Mouse (Mus musculus): ENCODE results near the gene Disp2.

The Disp2 gene

GRCm38 (mm10) chr2:118779504-118780480 lies at the start of gene Disp2:
Gene Disp2, plus strand, starts transcription at chr2:118779719.
- peak; percentile 95 for DNase-seq (ENCODE audit: low read depth, low spot score)

GRCm38 (mm10) chr2:118729816-118730621 lies 49.5 kb upstream of the Disp2 start:
- no peak for DNase-seq (ENCODE audit: low read depth, low spot score)

- no peak for DNase-seq (ENCODE audit: low read depth, low spot score)
Measured at GRCm38 (mm10) chr2:118730622-118730915, 49.0 kb upstream of the Disp2 start.

- DNase-seq (ENCODE audit: low read depth, low spot score), result no peak
Measured at GRCm38 (mm10) chr2:118731981-118732380, 47.5 kb upstream of the Disp2 start.

- no peak for DNase-seq (ENCODE audit: low read depth, low spot score)
Measured at GRCm38 (mm10) chr2:118733341-118733740, 46.2 kb upstream of the Disp2 start.

GRCm38 (mm10) chr2:118740341-118740740 lies 39.2 kb upstream of the Disp2 start:
- no peak for DNase-seq (ENCODE audit: low read depth, low spot score)

- DNase-seq (ENCODE audit: low read depth, low spot score), result no peak
Measured at GRCm38 (mm10) chr2:118741183-118741582, 38.3 kb upstream of the Disp2 start.

- peak; percentile 67 for DNase-seq (ENCODE audit: low read depth, low spot score)
Measured at GRCm38 (mm10) chr2:118743261-118743943, 36.1 kb upstream of the Disp2 start.

GRCm38 (mm10) chr2:118744621-118745020 lies 34.9 kb upstream of the Disp2 start:
- DNase-seq (ENCODE audit: low read depth, low spot score), result no peak

- peak; percentile 91 for DNase-seq (ENCODE audit: low read depth, low spot score)
Measured at GRCm38 (mm10) chr2:118745232-118745884, 34.2 kb upstream of the Disp2 start, which contains the start of gene Inafm2. Gene Inafm2, plus strand, starts transcription at chr2:118745758.

- no peak for DNase-seq (ENCODE audit: low read depth, low spot score)
Measured at GRCm38 (mm10) chr2:118745915-118746901, 33.3 kb upstream of the Disp2 start.

GRCm38 (mm10) chr2:118747301-118747960 lies 32.1 kb upstream of the Disp2 start:
- no peak for DNase-seq (ENCODE audit: low read depth, low spot score)

GRCm38 (mm10) chr2:118749341-118749884 lies 30.1 kb upstream of the Disp2 start:
- no peak for DNase-seq (ENCODE audit: low read depth, low spot score)

GRCm38 (mm10) chr2:118750476-118750875 lies 29.0 kb upstream of the Disp2 start:
- DNase-seq (ENCODE audit: low read depth, low spot score), result no peak

GRCm38 (mm10) chr2:118751896-118752791 lies 27.4 kb upstream of the Disp2 start:
- DNase-seq (ENCODE audit: low read depth, low spot score), result no peak

- DNase-seq (ENCODE audit: low read depth, low spot score), result no peak
Measured at GRCm38 (mm10) chr2:118752792-118753108, 26.8 kb upstream of the Disp2 start.

GRCm38 (mm10) chr2:118754143-118754542 lies 25.4 kb upstream of the Disp2 start:
- DNase-seq (ENCODE audit: low read depth, low spot score), result no peak

GRCm38 (mm10) chr2:118755407-118755806 lies 24.1 kb upstream of the Disp2 start:
- DNase-seq (ENCODE audit: low read depth, low spot score), result no peak
